Mouse (Mus musculus): Measurements from ENCODE around the gene Apol10b. TPM values are rescaled to one million over a fixed set of nuclear protein-coding genes. Genes with fewer than 3 reads are reported as not detected.

Apol10b gene
- polyA plus RNA-seq (2014; fragmentation: Illumina TruSeq; extraction: RNeasy Lipid Tissue Mini Kit (QIAGEN cat#74804); ENCODE audit: low read depth, low replicate concordance) = 1.3 TPM

GRCm38 (mm10) chr15:77595961-77596360 lies at the start of gene Apol10b:
Apol10b (minus strand) TSS chr15:77596125.

GRCm38 (mm10) chr15:77643176-77643575 lies 47.3 kb upstream of the Apol10b start, which contains the start of gene Apol11b:
Apol11b (minus strand) TSS chr15:77643286.

DNA sequence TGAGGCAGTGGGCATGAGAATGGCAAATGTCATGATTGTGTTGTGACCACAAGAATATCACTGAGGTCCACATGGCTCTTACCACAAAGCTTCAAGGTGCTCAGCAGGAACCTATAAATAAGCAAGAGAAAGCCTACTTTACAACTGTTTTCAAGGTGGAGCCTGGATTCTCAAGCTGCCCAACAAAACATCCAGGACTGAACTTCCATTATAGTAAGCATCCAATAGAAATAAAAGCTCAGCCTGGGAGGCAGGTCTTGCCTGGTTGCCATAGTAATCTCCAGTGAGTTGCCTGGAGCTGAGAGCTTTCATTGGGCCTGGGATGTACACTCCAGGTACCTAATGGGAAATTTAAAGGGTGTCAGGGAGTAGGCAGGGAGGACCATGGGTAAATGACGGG lies 3.0 kb upstream of the Apol10b start, which contains the start of gene Gm36245:
Gene Gm36245, plus strand, starts transcription at position 301 of the 400 bp plus-strand sequence.

DNA sequence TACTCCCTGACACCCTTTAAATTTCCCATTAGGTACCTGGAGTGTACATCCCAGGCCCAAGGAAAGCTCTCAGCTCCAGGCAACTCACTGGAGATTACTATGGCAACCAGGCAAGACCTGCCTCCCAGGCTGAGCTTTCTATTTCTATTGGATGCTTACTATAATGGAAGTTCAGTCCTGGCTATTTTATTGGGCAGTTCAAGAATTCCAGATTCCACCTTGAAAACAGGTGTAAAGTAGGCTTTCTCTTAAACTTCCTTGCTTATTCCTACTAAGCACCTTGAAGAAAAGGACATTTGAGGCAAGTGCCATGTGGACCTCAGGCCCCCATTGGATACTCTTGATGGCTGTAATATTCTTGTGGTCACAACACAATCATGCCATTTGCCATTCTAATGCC lies 34.1 kb downstream of the Apol10b start, which contains the start of gene 1700025B11Rik:
Gene 1700025B11Rik, minus strand, starts transcription at position 101 of the 400 bp plus-strand sequence.

Other genes with a start within 250 kb of the Apol10b start
- not detected for gene Apol7a, start 197.0 kb downstream of the Apol10b start, polyA plus RNA-seq (2014; fragmentation: Illumina TruSeq; extraction: RNeasy Lipid Tissue Mini Kit (QIAGEN cat#74804); ENCODE audit: low read depth, low replicate concordance)
- gene Apol9a, start 185.0 kb downstream of the Apol10b start, polyA plus RNA-seq (2014; fragmentation: Illumina TruSeq; extraction: RNeasy Lipid Tissue Mini Kit (QIAGEN cat#74804); ENCODE audit: low read depth, low replicate concordance) = 0.41 TPM
- gene Apol7b, start 148.6 kb downstream of the Apol10b start, polyA plus RNA-seq (2014; fragmentation: Illumina TruSeq; extraction: RNeasy Lipid Tissue Mini Kit (QIAGEN cat#74804); ENCODE audit: low read depth, low replicate concordance) = not detected
- not detected for gene Apol10a, start 119.1 kb downstream of the Apol10b start, polyA plus RNA-seq (2014; fragmentation: Illumina TruSeq; extraction: RNeasy Lipid Tissue Mini Kit (QIAGEN cat#74804); ENCODE audit: low read depth, low replicate concordance)
- not detected for gene Apol11a, start 87.9 kb downstream of the Apol10b start, polyA plus RNA-seq (2014; fragmentation: Illumina TruSeq; extraction: RNeasy Lipid Tissue Mini Kit (QIAGEN cat#74804); ENCODE audit: low read depth, low replicate concordance)
- not detected for gene Apol7c, start 62.8 kb downstream of the Apol10b start, polyA plus RNA-seq (2014; fragmentation: Illumina TruSeq; extraction: RNeasy Lipid Tissue Mini Kit (QIAGEN cat#74804); ENCODE audit: low read depth, low replicate concordance)
- not detected for gene 1700025B11Rik, start 34.2 kb downstream of the Apol10b start, polyA plus RNA-seq (2014; fragmentation: Illumina TruSeq; extraction: RNeasy Lipid Tissue Mini Kit (QIAGEN cat#74804); ENCODE audit: low read depth, low replicate concordance)
- gene Gm36245, start 3.1 kb upstream of the Apol10b start, polyA plus RNA-seq (2014; fragmentation: Illumina TruSeq; extraction: RNeasy Lipid Tissue Mini Kit (QIAGEN cat#74804); ENCODE audit: low read depth, low replicate concordance) = not detected
- gene Apol11b, start 47.2 kb upstream of the Apol10b start, polyA plus RNA-seq (2014; fragmentation: Illumina TruSeq; extraction: RNeasy Lipid Tissue Mini Kit (QIAGEN cat#74804); ENCODE audit: low read depth, low replicate concordance) = not detected
- gene Apol7e, start 102.7 kb upstream of the Apol10b start, polyA plus RNA-seq (2014; fragmentation: Illumina TruSeq; extraction: RNeasy Lipid Tissue Mini Kit (QIAGEN cat#74804); ENCODE audit: low read depth, low replicate concordance) = 0.76 TPM
- gene Apol9b, start 132.9 kb upstream of the Apol10b start, polyA plus RNA-seq (2014; fragmentation: Illumina TruSeq; extraction: RNeasy Lipid Tissue Mini Kit (QIAGEN cat#74804); ENCODE audit: low read depth, low replicate concordance) = 0.41 TPM
- gene Apol8, start 160.9 kb upstream of the Apol10b start, polyA plus RNA-seq (2014; fragmentation: Illumina TruSeq; extraction: RNeasy Lipid Tissue Mini Kit (QIAGEN cat#74804); ENCODE audit: low read depth, low replicate concordance) = not detected
- gene Myh9, start 246.1 kb upstream of the Apol10b start, polyA plus RNA-seq (2014; fragmentation: Illumina TruSeq; extraction: RNeasy Lipid Tissue Mini Kit (QIAGEN cat#74804); ENCODE audit: low read depth, low replicate concordance) = 12.1 TPM

All from adrenal gland, adult 10 weeks (tissue).